Mouse (Mus musculus): Measurements from ENCODE around the gene Fam216a. TPM values are rescaled to one million over a fixed set of nuclear protein-coding genes. Genes with fewer than 3 reads are reported as not detected.

Fam216a gene
- polyA plus RNA-seq, 1 experiment from 2014 or later, result 140 TPM

DNA sequence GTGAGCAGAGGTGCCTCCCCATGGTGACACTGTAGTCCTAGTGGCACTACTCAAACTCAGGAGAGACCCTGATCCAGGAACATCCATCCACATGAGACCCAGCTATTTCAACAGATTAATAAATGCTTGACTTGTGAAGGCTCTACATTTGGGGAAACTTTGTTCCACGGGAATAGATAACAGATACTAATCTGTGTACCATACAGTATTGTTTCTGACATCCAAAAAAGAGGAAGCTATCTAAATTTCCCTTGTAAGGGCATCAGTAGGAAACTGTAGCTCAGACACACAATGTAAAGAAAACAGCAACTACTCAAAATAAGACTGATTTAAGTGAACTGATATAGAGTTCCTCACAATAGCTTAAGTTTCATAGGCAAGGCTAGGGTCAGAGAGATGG is 29.3 kb downstream of the Fam216a start:
- H3K4me1 ChIP-seq (ENCODE audit: control insufficient read depth, insufficient read depth, low read depth, low read length), result no peaks in the 10 kb centered on the region
- 80% methylated on average over 1 of the region's 1 CpGs for whole genome bisulfite sequencing
- no peak overlapping the region for H3K27ac ChIP-seq (ENCODE audit: low read depth, low read length)
- no peaks in the 10 kb centered on the region for H3K9me3 ChIP-seq (ENCODE audit: control insufficient read depth, low read length)
- H3K4me2 ChIP-seq (ENCODE audit: low read length), result no peak overlapping the region
- no peak for ATAC-seq
- no peak overlapping the region for H3K9ac ChIP-seq (ENCODE audit: low read depth, low read length)
- H3K27me3 ChIP-seq (replicated peaks; ENCODE audit: control insufficient read depth, insufficient read depth, low read length), result no peaks in the 10 kb centered on the region
- H3K4me3 ChIP-seq (ENCODE audit: low read length), result no peak overlapping the region
- H3K36me3 ChIP-seq (ENCODE audit: control insufficient read depth, insufficient read depth, low read length), result no peaks in the 10 kb centered on the region

DNA sequence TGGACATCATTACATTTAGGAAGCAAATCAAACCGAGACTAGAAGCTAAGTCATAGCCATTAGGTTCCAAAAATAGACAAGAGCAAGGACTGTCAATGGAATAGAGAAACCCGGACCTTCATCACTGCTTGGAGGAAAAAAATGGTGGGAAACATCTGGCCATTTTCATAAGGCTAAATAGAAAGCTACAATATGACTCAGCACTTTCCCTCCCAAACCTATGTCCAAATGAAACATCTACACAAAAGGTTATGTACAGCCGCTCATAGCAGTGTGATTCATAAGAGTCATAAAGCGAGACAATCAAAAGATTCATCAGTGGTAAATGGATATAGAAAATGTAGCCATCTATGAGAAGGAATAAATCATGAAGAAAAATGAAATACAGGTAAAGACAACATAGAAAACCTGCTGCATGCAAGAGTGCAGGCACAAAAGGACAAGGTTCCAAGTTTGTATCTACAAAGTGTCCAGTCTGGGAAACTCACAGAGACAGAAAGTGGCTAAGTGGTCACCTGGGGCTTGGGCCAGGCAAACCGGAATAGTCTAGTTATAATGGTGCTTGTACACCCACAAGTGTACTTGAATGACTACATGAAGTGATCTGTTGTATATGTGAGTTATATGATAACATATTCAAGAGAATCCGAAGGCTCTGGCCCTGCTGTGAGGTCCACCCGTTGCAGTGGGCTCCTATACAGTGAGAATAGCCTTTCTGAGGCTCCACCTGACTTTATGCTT is 35.4 kb downstream of the Fam216a start:
- Histone ChIP-seq H3K9ac (ENCODE audit: low read depth, low read length) (no peak overlapping the region), H3K36me3 (ENCODE audit: control insufficient read depth, insufficient read depth, low read length) (no peaks in the 10 kb centered on the region), H3K27ac (ENCODE audit: low read depth, low read length) (no peak overlapping the region), H3K4me3 (ENCODE audit: low read length) (no peak overlapping the region), H3K4me1 (ENCODE audit: control insufficient read depth, insufficient read depth, low read depth, low read length) (no peaks in the 10 kb centered on the region), H3K4me2 (ENCODE audit: low read length) (no peak overlapping the region), H3K9me3 (ENCODE audit: control insufficient read depth, low read length) (no peaks in the 10 kb centered on the region), H3K27me3 (replicated peaks; ENCODE audit: control insufficient read depth, insufficient read depth, low read length) (no peaks in the 10 kb centered on the region)
- 94% methylated on average over 7 of the region's 7 CpGs for WGBS
- no peak for ATAC-seq

DNA sequence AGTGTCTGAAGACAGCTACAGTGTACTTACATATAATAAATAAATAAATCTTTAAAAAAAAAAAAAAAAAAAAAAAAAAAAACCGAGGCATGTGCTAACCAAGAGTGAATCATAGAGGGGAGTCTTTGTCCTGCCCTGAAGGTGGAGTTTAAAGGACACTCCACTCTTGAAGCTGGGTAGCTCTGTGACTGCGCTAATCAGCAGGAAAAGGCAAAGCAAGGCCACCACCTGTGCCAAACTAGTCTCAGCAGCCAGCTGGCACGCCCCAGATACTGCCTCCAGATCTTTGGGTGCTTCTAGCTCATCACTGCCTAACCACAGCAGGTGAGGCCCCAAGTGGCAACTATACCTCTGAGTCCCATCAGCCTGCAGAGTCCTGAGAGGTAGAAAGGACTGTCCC is 37.5 kb downstream of the Fam216a start:
- H3K4me2 ChIP-seq (ENCODE audit: low read length), result no peak overlapping the region
- no peaks in the 10 kb centered on the region for H3K27me3 ChIP-seq (replicated peaks; ENCODE audit: control insufficient read depth, insufficient read depth, low read length)
- H3K27ac ChIP-seq (ENCODE audit: low read depth, low read length), result no peak overlapping the region
- ATAC-seq, result no peak
- H3K4me1 ChIP-seq (ENCODE audit: control insufficient read depth, insufficient read depth, low read depth, low read length), result no peaks in the 10 kb centered on the region
- H3K9ac ChIP-seq (ENCODE audit: low read depth, low read length), result no peak overlapping the region
- no peaks in the 10 kb centered on the region for H3K9me3 ChIP-seq (ENCODE audit: control insufficient read depth, low read length)
- no peak overlapping the region for H3K4me3 ChIP-seq (ENCODE audit: low read length)
- H3K36me3 ChIP-seq (ENCODE audit: control insufficient read depth, insufficient read depth, low read length), result no peaks in the 10 kb centered on the region
- 73% methylated on average over 3 of the region's 3 CpGs for WGBS

DNA sequence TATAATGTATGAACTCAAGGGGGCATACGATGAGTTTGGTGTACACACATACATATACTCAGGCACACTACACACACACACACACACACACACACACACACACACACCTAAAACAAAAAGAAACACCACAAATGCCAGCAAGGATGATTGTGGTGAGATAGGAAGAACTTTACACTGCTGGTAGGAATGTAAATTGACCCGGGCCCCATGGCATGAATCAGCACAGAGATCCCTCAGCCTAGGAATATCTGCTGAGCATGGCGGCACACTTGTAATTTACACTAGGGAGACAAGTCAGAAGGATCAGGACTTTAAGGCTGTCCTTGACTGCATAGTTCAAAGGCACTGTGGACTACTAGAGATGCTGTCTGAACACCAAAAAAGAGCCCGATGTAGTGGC is 41.9 kb downstream of the Fam216a start:
- 97% methylated on average over 4 of the region's 4 CpGs for WGBS
- no peak overlapping the region for H3K27ac ChIP-seq (ENCODE audit: low read depth, low read length)

DNA sequence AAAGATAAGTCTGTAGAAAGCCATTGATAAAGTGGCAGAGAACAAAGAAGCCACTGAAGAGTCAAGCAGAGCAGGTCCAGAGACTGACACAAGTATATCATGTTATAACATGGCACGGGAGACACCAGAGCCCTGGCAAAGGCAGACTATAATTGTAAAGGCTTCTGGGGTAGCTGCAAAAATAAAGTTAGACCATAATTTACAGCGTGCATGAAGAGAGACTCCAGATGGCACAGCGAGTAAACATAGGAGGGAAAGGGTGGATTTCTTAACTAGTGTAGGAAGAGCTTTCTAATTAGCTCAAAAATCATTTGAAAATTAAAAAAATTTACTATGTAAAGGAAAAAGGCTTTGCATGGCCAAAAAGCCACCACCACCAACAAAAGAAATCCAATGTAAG is 44.9 kb downstream of the Fam216a start:
- 86% methylated on average over 3 of the region's 3 CpGs for WGBS
- H3K27me3 ChIP-seq (replicated peaks; ENCODE audit: control insufficient read depth, insufficient read depth, low read length), result no peaks in the 10 kb centered on the region
- H3K4me2 ChIP-seq (ENCODE audit: low read length), result no peak overlapping the region
- ATAC-seq, result no peak
- no peak overlapping the region for H3K9ac ChIP-seq (ENCODE audit: low read depth, low read length)
- no peak overlapping the region for H3K4me3 ChIP-seq (ENCODE audit: low read length)
- H3K9me3 ChIP-seq (ENCODE audit: control insufficient read depth, low read length), result no peaks in the 10 kb centered on the region
- no peaks in the 10 kb centered on the region for H3K4me1 ChIP-seq (ENCODE audit: control insufficient read depth, insufficient read depth, low read depth, low read length)
- H3K27ac ChIP-seq (ENCODE audit: low read depth, low read length), result no peak overlapping the region
- peaks cover 9% of the 10 kb centered on the region for H3K36me3 ChIP-seq (ENCODE audit: control insufficient read depth, insufficient read depth, low read length)

More for the DNA sequence above, 41.9 kb downstream of the Fam216a start:
- Histone ChIP-seq H3K27me3 (replicated peaks; ENCODE audit: control insufficient read depth, insufficient read depth, low read length) (no peaks in the 10 kb centered on the region), H3K4me2 (ENCODE audit: low read length) (no peak overlapping the region), H3K4me3 (ENCODE audit: low read length) (no peak overlapping the region), H3K9me3 (ENCODE audit: control insufficient read depth, low read length) (no peaks in the 10 kb centered on the region), H3K4me1 (ENCODE audit: control insufficient read depth, insufficient read depth, low read depth, low read length) (no peaks in the 10 kb centered on the region), H3K36me3 (ENCODE audit: control insufficient read depth, insufficient read depth, low read length) (peaks cover 4% of the 10 kb centered on the region), H3K9ac (ENCODE audit: low read depth, low read length) (no peak overlapping the region)
- no peak for ATAC-seq

DNA sequence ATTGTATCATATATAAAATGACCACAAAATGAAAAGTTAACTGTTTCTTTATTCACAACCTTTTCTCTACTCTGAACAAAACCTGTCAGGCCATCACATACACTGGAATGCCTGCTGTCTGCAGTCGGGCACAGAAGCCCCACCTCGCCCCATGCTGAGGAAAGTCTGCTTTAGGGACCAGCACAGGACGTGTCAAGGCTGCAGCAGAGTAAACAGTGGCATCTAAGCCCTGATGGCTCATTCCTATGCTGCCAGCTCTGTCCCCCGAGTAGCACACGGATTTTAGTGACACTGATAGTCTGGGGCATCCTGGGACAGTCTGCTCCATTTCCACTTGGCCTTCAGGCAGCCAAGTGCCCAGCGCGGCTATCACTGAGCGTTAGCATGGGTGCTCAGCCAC is 46.7 kb downstream of the Fam216a start:
- Histone ChIP-seq H3K4me1 (ENCODE audit: control insufficient read depth, insufficient read depth, low read depth, low read length) (no peaks in the 10 kb centered on the region), H3K27me3 (replicated peaks; ENCODE audit: control insufficient read depth, insufficient read depth, low read length) (no peaks in the 10 kb centered on the region), H3K4me2 (ENCODE audit: low read length) (no peak overlapping the region), H3K9me3 (ENCODE audit: control insufficient read depth, low read length) (no peaks in the 10 kb centered on the region), H3K9ac (ENCODE audit: low read depth, low read length) (no peak overlapping the region), H3K27ac (ENCODE audit: low read depth, low read length) (no peak overlapping the region), H3K36me3 (ENCODE audit: control insufficient read depth, insufficient read depth, low read length) (peaks cover 9% of the 10 kb centered on the region), H3K4me3 (ENCODE audit: low read length) (no peak overlapping the region)
- ATAC-seq, result no peak
- WGBS, result 84% methylated on average over 8 of the region's 8 CpGs

DNA sequence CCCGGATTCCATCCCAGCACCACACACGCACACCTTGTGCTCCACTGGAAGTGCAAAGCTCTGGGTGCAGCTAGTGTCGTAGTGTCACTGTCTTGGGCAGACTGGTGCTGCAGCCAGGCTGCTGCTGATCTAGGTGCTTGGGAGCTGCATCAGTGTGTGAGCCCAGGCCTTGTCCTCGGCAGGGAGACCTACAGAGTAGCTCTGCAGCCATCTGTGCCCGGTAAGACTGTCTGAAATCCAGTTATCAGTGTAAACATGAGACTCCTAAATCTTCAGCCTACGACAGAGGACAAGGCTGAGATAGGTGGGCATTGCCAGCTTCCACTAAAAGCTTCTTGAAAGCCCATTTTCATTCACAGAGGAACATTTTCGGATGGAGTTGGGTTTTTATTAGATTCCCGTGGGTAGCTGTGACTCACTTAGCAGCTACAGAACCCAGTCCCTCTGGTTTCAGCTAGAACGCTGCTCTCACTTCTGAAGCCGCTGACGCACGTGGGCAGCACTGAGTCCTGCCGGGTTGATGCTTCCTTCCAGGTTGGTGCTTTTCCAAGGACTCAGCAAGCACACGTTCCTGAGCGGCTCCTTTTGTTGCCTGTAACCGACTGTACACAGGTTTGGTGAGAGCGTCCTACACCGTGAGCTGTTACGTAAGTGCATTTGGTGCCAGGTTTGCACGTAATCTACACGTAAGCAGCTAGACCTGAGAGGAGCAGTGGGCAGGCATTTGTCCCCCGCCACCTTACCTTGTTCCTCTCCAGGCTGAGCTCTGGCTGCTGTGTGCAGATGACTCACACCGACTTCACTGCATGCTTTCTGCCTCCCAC is 47.3 kb downstream of the Fam216a start:
- no peak overlapping the region for H3K4me3 ChIP-seq (ENCODE audit: low read length)
- no peaks in the 10 kb centered on the region for H3K9me3 ChIP-seq (ENCODE audit: control insufficient read depth, low read length)
- WGBS, result 88% methylated on average over 23 of the region's 23 CpGs

DNA sequence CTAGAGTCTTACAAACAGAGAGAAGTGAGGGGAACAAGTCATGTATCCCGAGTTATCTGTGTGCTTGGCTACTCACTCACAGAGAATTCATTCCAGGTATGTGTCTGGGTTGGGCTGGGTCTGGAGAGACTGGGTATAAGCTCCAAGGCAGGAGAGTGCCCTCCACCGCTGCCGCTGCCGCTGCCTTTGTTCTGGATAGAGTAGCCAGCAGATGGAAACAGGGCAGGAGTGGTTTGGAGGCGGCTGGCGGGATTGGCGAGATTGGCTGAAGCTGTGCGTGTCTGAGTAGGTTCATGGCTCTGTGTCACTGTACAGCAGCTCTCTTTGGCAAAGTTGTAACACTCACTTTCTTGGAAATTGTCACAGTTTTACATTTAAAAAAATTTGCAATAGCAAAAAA is 48.6 kb downstream of the Fam216a start:
- Histone ChIP-seq H3K4me1 (ENCODE audit: control insufficient read depth, insufficient read depth, low read depth, low read length) (no peaks in the 10 kb centered on the region), H3K36me3 (ENCODE audit: control insufficient read depth, insufficient read depth, low read length) (peaks cover 9% of the 10 kb centered on the region), H3K4me3 (ENCODE audit: low read length) (no peak overlapping the region), H3K27ac (ENCODE audit: low read depth, low read length) (no peak overlapping the region), H3K27me3 (replicated peaks; ENCODE audit: control insufficient read depth, insufficient read depth, low read length) (no peaks in the 10 kb centered on the region), H3K9ac (ENCODE audit: low read depth, low read length) (no peak overlapping the region; the same call in 1 of the 2 replicates), H3K4me2 (ENCODE audit: low read length) (no peak overlapping the region), H3K9me3 (ENCODE audit: control insufficient read depth, low read length) (no peaks in the 10 kb centered on the region)
- 63% methylated on average over 8 of the region's 8 CpGs for WGBS
- ATAC-seq, result no peak

More for the DNA sequence above, 47.3 kb downstream of the Fam216a start:
- H3K36me3 ChIP-seq (ENCODE audit: control insufficient read depth, insufficient read depth, low read length), result peaks cover 9% of the 10 kb centered on the region
- no peaks in the 10 kb centered on the region for H3K4me1 ChIP-seq (ENCODE audit: control insufficient read depth, insufficient read depth, low read depth, low read length)
- no peak for ATAC-seq
- H3K4me2 ChIP-seq (ENCODE audit: low read length), result no peak overlapping the region
- no peak overlapping the region for H3K9ac ChIP-seq (ENCODE audit: low read depth, low read length)
- H3K27me3 ChIP-seq (replicated peaks; ENCODE audit: control insufficient read depth, insufficient read depth, low read length), result no peaks in the 10 kb centered on the region
- H3K27ac ChIP-seq (ENCODE audit: low read depth, low read length), result no peak overlapping the region

DNA sequence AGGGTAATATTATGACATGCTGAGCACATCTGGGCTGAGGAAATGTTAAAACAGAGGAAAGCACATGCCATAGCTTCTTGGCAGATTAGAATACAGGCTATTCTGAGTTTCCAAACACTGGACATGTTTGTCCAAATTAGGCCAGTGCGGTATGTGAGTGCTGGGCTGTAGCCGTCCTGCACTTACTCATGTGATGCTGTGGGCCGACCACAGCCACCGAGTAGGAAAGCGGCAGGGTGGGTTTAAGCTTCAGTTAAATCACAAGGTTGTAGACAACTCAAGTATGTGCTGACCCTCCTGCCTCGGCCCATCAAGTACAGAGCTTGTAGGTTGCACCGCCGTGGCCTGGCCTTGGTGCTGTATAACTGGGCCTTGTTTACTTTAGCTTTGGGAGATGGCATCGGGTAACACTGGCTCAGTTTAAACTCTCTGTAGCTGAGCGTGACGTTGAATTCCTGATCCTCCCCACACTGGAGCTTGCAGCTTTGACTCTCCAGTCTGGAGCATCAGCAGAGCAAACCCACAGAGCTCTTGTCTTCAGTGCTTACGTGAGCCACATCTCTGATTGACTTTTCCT is 51.9 kb downstream of the Fam216a start:
- WGBS, result 83% methylated on average over 12 of the region's 12 CpGs
- no peak for ATAC-seq
- Histone ChIP-seq H3K4me3 (ENCODE audit: low read length) (no peak overlapping the region), H3K27ac (ENCODE audit: low read depth, low read length) (no peak overlapping the region), H3K36me3 (ENCODE audit: control insufficient read depth, insufficient read depth, low read length) (peaks cover 12% of the 10 kb centered on the region), H3K4me1 (ENCODE audit: control insufficient read depth, insufficient read depth, low read depth, low read length) (peaks cover 3% of the 10 kb centered on the region; the same call in 1 of the 2 replicates), H3K27me3 (replicated peaks; ENCODE audit: control insufficient read depth, insufficient read depth, low read length) (no peaks in the 10 kb centered on the region), H3K9me3 (ENCODE audit: control insufficient read depth, low read length) (no peaks in the 10 kb centered on the region), H3K9ac (ENCODE audit: low read depth, low read length) (no peak overlapping the region), H3K4me2 (ENCODE audit: low read length) (no peak overlapping the region)

All from hindbrain, embryonic 16.5 days (tissue).